Mouse (Mus musculus): ENCODE measurements at regions not wholly inside any gene's neighbourhood (a gene's known extent, or its start where the extent isn't known, plus 50 kb on each side); places are given as distances from the start of the nearest gene placed in this dataset.
A peak's percentile ranks its signal among the peaks of the same experiment; 100 is the strongest.
"Not testable (repeated sequence)": the region's sequence is repeated elsewhere in the genome, so short reads cannot be mapped to it uniquely, and the experiment has no call there.

DNA sequence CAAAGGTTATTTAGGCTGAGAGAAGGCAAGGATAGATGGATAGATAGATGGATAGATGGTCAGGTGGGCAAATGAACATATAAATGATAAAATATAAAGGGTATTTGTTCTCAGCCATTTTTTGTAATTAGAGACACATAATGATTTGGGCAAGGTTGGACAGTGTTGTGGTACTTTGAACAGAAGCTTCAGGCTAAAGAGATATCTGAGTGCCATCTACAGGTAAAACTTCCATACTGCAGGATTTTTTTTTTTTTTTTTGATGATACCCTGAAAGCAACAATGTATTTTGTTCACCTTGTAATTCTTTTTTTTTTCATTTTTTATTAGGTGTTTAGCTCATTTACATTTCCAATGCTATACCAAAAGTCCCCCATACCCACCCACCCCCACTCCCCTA lies 110.1 kb upstream of the Trabd2b start:
- no peak for DNase-seq

GRCm38 (mm10) chr4:114298517-114298916 lies 108.0 kb upstream of the Trabd2b start:
- not testable (repeated sequence) for DNase-seq

DNA sequence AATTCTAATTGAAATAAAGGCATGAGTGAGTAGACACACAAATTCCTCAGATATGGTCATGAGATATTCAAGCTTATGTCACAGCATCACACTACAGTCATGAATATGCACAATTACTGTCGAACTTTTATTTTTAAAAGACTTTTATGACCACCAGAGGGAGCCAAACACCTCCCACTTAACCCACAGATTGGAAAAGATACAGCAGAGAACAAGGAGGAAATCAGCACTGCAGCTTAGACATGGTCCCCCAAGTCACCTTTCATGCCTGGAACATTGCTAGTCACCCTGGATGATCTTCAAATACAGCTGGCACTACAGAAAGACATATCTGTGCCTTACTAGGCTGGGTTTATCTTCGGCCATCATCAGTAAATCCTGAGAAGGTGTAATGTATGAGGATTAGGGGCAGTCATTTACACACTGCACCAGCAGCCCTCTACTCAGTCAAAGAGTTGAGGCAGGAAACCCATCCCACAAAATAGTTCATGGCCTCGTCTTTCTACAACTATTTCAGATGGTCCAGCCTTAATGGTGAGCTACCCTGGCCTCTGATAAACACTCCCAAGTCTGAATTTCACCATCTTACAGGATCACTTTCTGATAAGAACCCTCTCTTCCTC lies 106.0 kb upstream of the Trabd2b start:
- no peak for DNase-seq

GRCm38 (mm10) chr4:114304654-114305053 lies 101.9 kb upstream of the Trabd2b start:
- DNase-seq = no peak

DNA sequence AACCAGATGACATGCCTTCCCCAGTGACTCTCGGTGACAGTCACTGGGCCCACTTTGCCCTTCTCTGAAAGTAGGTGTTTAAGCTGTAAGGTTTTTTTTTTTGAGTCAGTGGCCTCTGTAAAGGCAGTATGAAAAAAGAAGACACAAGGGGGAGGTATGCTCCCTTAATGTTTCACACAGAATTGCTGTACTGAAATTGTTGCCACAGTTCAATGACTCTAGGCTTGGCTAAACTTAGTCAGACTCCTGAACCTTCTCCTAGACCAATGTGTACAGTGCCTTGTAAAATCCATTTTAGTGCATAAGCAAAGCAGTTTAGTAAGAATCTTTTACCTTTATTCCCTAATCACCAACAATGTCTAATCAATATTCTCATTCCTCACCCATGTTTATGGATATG lies 99.0 kb upstream of the Trabd2b start:
- DNase-seq = no peak

DNA sequence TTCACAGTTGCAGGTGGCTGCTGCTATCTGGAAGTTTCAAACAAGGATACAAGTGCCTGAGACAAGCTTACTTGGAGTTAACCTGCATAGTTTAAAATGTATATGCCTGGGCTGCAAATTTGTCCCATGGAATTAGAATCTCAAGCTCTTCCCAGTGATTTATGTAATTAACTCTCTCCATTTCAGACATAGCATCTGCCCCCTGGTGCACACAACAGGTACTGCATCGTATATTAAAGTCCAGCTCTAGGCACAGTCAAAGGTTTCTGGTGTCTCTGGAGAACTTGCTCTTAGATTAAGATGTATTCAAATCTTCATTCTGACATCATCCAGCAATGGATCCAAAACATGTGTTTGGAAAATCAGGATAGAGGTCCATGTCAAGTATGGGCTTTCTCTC lies 98.0 kb upstream of the Trabd2b start:
- peak; percentile 11 for DNase-seq

GRCm38 (mm10) chr4:114315051-114315450 lies 91.5 kb upstream of the Trabd2b start:
- DNase-seq = no peak

GRCm38 (mm10) chr4:114315556-114315955 lies 91.0 kb upstream of the Trabd2b start:
- no peak for DNase-seq

DNA sequence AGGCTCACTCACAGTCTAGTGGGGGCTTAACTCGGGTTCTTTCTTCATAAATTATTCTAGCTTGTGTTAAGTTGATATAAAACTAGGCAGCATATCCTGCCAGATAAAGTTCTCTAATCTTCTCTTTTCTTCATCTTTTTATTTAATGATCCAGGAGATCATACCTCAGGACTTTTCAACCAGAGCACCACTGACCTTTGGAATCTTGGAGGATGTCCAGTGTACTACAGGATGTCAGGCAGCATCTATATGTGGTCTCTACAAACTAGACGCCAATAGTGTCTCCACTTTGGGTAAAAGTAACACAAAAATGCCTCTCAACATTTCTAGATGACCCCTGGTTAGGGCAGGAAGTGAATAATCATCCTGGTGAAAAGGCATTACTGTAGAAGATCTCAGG lies 89.4 kb upstream of the Trabd2b start:
- no peak for DNase-seq

- no peak for DNase-seq
Observed at GRCm38 (mm10) chr4:114320076-114320475, 86.4 kb upstream of the Trabd2b start.

DNA sequence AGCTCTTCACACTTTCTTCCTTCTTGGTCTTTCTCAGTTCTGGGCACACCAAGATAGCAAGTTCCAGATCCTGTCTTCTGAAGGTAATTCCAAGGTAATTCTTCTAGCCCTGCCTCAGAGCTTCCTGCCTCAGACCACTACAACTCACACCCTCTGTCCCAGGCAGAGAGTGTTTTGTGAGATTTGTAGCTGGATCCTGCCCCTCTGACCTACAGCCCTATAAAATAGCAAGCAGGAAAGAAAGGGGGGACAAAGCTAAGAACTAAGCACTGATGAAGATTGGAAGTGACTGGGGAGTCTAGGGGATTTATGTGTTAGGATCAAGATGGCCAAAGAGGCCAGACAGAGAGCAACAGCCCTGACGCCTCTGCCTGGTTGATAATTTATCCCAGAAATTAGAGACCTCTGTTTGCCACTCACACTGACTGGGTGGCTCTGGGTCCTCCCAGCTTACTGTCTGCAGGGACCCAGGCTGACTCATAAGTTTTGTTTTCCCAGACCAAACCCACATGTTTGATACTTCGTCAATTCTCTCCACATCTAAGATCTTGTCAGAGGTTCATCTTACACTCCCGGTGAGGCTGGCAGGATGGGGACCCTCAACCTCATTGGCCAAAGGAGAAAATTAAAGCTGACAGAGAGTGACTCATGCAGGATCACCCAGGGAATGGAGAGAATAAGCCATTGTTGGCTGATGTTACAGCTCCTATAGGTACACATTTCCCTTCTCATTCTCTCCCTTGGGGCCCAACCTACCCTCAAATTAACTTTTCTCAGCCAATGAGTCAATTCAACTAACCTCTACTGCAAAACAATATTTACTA lies 84.8 kb upstream of the Trabd2b start:
- DNase-seq = no peak

- DNase-seq = no peak
Observed at GRCm38 (mm10) chr4:114329978-114330377, 76.5 kb upstream of the Trabd2b start.

DNA sequence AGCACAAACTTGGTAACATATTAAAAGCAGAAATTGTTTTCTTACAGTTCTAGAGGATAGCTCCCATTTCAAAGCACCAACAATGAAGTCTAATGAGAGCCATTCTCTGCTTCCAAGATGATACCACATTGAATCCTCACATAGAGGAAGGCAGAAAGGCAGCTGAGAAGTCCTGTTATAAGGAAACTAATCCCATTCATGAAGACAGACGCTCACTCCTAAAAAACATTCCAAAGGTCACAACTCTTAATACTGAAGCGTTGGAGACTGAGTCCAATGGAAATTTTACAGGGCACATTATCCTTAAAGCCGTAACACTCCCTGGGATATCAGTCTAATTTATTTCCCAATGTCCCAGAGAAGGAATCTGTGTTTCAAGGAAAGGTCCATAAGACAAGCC lies 75.4 kb upstream of the Trabd2b start:
- no peak for DNase-seq

- DNase-seq = no peak
Observed at GRCm38 (mm10) chr4:114334850-114335249, 71.7 kb upstream of the Trabd2b start.

DNA sequence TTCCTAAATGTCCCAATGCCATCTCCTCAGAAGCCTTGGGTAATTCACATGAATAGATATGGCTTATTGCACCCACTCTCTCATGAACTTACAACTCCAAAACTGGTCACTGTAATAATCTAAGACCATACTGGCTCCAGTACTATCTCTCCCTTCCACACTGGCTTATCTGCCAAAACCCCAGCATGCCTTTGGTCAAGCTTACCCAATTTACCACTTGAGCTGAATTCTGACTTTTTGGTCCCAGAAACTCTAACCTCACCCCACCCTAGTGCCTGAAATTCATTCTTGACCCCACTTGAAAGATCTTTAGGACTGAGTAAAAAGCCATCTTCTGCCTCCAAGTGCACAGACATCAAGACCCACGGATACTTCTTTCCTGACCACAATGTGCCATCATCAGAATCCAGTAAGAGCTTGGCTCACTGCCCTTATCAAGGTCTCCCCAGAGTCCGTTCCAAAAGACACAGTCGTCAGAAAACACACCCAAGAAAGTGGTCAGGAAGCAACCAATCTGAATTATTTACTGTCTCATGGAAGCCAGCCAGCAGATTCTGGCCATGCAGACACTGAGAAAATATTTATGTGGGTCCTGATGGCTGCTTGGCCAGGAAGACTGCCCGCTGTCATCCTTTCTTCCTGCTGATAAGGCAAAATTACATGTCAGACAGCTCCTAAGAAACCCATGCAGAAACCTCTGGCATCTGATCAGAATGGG lies 70.3 kb upstream of the Trabd2b start:
- no peak for DNase-seq

DNA sequence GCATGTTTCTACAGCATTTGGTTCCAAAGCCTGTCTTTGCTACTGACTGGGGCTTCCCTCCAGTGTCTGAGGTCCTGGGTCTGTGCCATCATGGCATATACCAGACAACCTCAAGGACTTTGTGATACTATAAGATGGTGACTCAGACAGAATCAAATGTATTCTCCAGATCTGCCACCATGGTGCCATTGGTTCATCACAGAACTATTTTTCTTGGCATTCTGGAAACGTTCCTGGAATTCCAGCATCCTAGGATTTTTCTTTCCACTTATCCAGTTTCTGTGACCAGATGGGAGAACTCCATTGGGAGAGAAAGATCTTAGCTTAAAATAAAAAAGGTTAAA lies 69.8 kb upstream of the Trabd2b start:
- DNase-seq = no peak

DNA sequence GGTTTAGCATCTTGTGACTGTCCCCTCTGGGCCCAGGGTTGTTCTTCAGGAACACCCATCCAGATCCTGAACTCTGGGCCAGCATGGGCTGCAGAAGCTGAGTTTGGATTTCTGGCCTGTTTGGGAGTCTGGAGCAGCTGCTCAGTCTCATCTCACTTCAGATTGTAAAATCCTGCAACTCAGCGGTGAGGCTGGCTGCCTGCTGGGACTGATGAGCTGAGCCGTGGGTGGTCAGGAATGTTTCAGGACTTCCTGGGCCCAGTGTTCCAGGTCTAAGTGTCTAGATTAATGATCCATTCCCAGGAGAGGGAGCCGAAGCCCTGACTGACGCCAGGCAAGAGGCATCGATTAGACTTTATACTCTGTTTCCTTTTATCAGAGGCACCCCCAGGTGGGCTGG lies 66.7 kb upstream of the Trabd2b start:
- no peak for DNase-seq

DNA sequence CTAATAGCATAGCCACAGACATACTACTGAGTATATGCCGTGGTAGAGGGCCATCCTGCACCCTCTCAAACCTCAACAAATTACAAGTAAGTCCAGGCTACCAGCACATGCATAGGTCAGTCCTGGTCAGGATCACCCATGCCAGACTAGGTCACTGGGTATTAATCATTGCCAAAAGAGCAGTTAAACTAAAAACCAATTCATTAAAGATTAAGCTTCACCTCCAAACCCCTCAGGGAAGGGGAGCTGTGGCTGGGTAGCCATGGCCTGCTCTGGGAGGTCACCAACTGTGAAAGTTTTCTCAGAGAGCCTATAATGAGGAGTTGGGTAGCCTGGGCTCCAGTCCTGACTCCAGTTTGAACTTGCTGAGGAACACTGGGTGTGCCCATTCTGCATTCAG lies 61.4 kb upstream of the Trabd2b start:
- DNase-seq = no peak

DNA sequence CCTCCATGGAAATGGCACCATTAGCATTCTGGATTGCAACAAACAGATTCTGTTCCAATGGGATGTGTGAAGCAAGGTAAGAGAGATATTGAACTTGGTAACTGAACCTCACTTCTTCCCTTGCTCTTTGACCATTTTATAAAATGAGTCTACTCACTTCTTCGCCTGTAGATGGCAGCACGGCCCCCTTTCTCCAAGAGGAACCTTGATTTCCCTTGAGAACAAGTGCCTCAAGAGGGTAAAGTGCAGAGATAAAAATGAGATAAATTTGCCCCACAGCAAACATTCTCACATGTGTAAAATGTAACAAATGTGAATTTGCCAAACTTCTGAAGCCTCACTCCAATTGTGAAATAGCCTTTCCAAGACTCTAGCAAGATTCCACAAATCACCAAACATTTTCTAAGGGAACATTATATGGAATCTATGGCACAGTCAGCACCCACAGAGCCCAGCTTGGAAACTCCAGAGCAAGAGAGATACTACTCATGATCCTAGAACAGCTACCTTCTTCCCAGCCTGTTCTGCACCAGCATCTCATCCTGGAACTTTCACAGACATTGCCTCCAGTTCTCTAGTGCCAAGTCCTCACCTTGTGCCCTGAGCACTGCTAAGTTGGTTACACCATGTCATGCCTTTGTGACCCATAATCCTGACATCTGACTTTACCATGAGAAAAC lies 60.3 kb upstream of the Trabd2b start:
- DNase-seq = peak; percentile 68

GRCm38 (mm10) chr4:114346884-114347283 lies 59.6 kb upstream of the Trabd2b start:
- no peak for DNase-seq

DNA sequence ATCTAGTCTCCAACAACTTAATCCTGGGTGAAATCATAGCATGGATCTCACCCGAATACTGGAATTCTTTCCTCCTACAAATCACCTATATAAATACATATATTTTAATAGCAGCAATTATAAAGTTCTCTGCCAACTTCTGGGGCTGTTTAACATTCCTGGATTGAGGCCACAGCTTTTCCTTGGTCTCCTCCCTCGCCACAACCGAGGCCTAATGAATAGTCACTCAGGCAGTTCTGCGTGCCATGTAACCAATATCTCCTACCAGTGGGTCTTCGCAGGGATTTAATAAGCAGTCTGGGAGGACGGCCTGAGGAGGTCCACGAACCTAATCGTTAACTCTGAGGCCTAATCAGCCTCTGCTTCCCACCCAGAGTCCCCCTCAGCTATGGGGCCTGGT lies 56.9 kb upstream of the Trabd2b start:
- no peak for DNase-seq

DNA sequence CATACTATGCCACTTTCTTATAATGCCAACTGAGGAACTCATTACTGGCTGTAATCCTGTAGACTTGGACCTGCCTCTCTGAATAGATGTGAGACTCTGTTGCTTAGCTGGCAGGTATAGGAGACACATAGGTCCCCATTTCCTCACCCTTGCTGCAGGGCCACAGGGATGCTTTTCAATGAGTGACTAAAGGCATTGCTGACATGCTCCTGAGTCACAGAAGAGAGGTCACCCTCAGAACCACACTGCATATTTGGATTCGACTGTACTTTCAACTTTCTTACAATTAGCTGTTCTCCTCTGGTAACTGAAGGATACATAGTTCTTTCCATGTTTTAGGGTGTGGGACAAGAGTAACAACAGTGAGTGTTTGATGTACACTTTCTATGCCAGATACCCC lies 55.2 kb upstream of the Trabd2b start:
- DNase-seq = no peak

DNA sequence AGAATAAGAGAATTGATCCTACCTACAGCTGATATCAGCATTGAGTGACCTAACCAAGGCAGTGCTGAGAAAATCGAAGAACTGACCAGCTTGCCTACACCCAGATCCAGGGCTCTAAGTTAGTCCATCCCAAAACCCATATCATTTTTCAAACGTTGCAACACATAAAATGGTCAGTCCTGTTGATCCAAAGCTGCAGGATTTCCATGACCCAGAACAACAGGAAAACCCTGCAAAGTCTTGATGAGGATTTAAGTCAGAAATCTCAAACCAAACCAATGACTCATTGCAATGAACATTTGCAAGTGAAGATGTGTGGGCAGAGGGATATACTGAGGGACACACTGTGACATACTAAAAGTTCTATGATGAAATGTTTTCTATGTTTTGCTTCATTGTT lies 53.5 kb upstream of the Trabd2b start:
- DNase-seq = no peak

All from right cerebral cortex, postnatal 14 days (tissue).